Mouse (Mus musculus) brain, adult 2 months (tissue): Measurements from ENCODE around the gene Sp110.
"Not testable (repeated sequence)": the region's sequence is repeated elsewhere in the genome, so short reads cannot be mapped to it uniquely, and the experiment has no call there.

ENCODE experiments used
- DNase-seq: peaks from one replicate; pipeline ENCODE4 v3.0.0; 2011; ENCODE audit warnings: low read depth, low spot score

Sp110 gene

GRCm38 (mm10) chr1:85555261-85555660, 43.4 kb downstream of the Sp110 start:
- not testable (repeated sequence) for DNase-seq

- not testable (repeated sequence) for DNase-seq
These were observed 52.2 kb downstream of the Sp110 start for GRCm38 (mm10) chr1:85546442-85546841.

- not testable (repeated sequence) for DNase-seq
These were observed 54.8 kb downstream of the Sp110 start for GRCm38 (mm10) chr1:85543818-85544217.

GRCm38 (mm10) chr1:85528451-85529110, 70.0 kb downstream of the Sp110 start:
- not testable (repeated sequence) for DNase-seq
